Mouse (Mus musculus): ENCODE results near the gene Wdr73. TPM values are rescaled to one million over a fixed set of nuclear protein-coding genes. Genes with fewer than 3 reads are reported as not detected.
A peak's percentile ranks its signal among the peaks of the same experiment; 100 is the strongest.

Gene Wdr73
- total and polyA plus RNA-seq, 3 experiments, result 57.8 to 67.0 TPM; not detected in 1

GRCm38 (mm10) chr7:80860227-80860626 is 40.8 kb downstream of the Wdr73 start (continued):
- TF ChIP-seq MAX (IDR thresholded peaks at IDR 0.05; ENCODE audit: low read length) (peak; percentile 86), CHD1 (IDR thresholded peaks at IDR 0.05; ENCODE audit: low read depth, low read length) (no peak), ELF1 (IDR thresholded peaks at IDR 0.05; ENCODE audit: low read depth, low read length) (no peak), MEF2A (IDR thresholded peaks at IDR 0.05; ENCODE audit: extremely low read depth, insufficient replicate concordance, low read depth, low read length, poor library complexity, severe bottlenecking) (no peak), ZC3H11A (IDR thresholded peaks at IDR 0.05; ENCODE audit: low read depth, low read length) (no peak), JUND (IDR thresholded peaks at IDR 0.05; ENCODE audit: low read depth, low read length) (no peak), MYC (IDR thresholded peaks at IDR 0.05; ENCODE audit: low read depth, low read length) (no peak)

- H3K9ac ChIP-seq (ENCODE audit: control insufficient read depth, low read depth, low read length, poor library complexity, severe bottlenecking), result peak overlapping the region; percentile 56; the same call in 1 of the 2 replicates
- no peak overlapping the region for H3K27ac ChIP-seq (ENCODE audit: control insufficient read depth, low read depth, low read length)
- H3K9me3 ChIP-seq (replicated peaks; ENCODE audit: insufficient read depth, low read length), result no peaks in the 10 kb centered on the region
- TF ChIP-seq RCOR1 (IDR thresholded peaks at IDR 0.05; ENCODE audit: low read depth, low read length) (no peak), NELFE (IDR thresholded peaks at IDR 0.05; ENCODE audit: low read depth, low read length) (no peak), SIN3A (IDR thresholded peaks at IDR 0.05; ENCODE audit: low read length) (peak; percentile 52; the same call in 1 of the 2 replicates), ZC3H11A (IDR thresholded peaks at IDR 0.05; ENCODE audit: low read depth, low read length) (peak; percentile 87), RAD21 (IDR thresholded peaks at IDR 0.05; ENCODE audit: low read depth, low read length) (peak; percentile 93), BHLHE40 (IDR thresholded peaks at IDR 0.05; ENCODE audit: borderline replicate concordance, low read depth, low read length) (no peak), CTCF (IDR thresholded peaks at IDR 0.05 in 2 of 3, conservative IDR thresholded peaks at IDR 0.05 in 1 of 3; ENCODE audit: control insufficient read depth in 1 of 3, insufficient read depth in 1 of 3, low read depth in 2 of 3, low read length in 3 of 3, poor library complexity in 1 of 3, severe bottlenecking in 1 of 3) (peak; percentile 86 to 96 (median 91)), MAX (IDR thresholded peaks at IDR 0.05; ENCODE audit: low read length) (no peak), MYB (IDR thresholded peaks at IDR 0.05; ENCODE audit: low read depth, low read length) (no peak), MEF2A (IDR thresholded peaks at IDR 0.05; ENCODE audit: extremely low read depth, insufficient replicate concordance, low read depth, low read length, poor library complexity, severe bottlenecking) (no peak), POLR2AphosphoS2 (IDR thresholded peaks at IDR 0.05; ENCODE audit: low read length) (no peak), GATA1 (IDR thresholded peaks at IDR 0.05; ENCODE audit: low read depth, low read length) (no peak), ZMIZ1 (IDR thresholded peaks at IDR 0.05; ENCODE audit: low read depth, low read length) (no peak), ELF1 (IDR thresholded peaks at IDR 0.05; ENCODE audit: low read depth, low read length) (no peak), MXI1 (IDR thresholded peaks at IDR 0.05; ENCODE audit: low read depth, low read length) (peak; percentile 34; the same call in 1 of the 2 replicates), USF1 (IDR thresholded peaks at IDR 0.05; ENCODE audit: low read depth, low read length) (no peak), SMC3 (IDR thresholded peaks at IDR 0.05; ENCODE audit: low read depth, low read length) (peak; percentile 92), TAL1 (IDR thresholded peaks at IDR 0.05; ENCODE audit: low read length) (no peak), MYC (IDR thresholded peaks at IDR 0.05; ENCODE audit: low read depth, low read length) (peak; percentile 75), HCFC1 (IDR thresholded peaks at IDR 0.05; ENCODE audit: low read depth, low read length) (no peak), KAT2A (conservative IDR thresholded peaks at IDR 0.05; ENCODE audit: low read depth, low read length) (no peak), NRF1 (IDR thresholded peaks at IDR 0.05; ENCODE audit: insufficient read depth, low read depth, low read length, poor library complexity, severe bottlenecking) (no peak), MAFK (IDR thresholded peaks at IDR 0.05; ENCODE audit: borderline replicate concordance, low read depth, low read length) (no peak), CHD1 (IDR thresholded peaks at IDR 0.05; ENCODE audit: low read depth, low read length) (no peak), POLR2AphosphoS5 (IDR thresholded peaks at IDR 0.05; ENCODE audit: borderline replicate concordance, low read depth, low read length) (no peak)
- H3K36me3 ChIP-seq (ENCODE audit: control insufficient read depth in 1 of 2, insufficient read depth in 2 of 2, low read length in 2 of 2), result peaks cover 0 to 8% of the 10 kb centered on the region in 2 experiments; a peak in 2 of 4 replicates
- no peaks in the 10 kb centered on the region for H3K27me3 ChIP-seq (ENCODE audit: control insufficient read depth in 1 of 2, insufficient read depth in 2 of 2, low read length in 2 of 2)
- peaks cover 5 to 12% of the 10 kb centered on the region in 2 experiments; a peak in 3 of 4 replicates for H3K4me1 ChIP-seq (ENCODE audit: control insufficient read depth in 1 of 2, insufficient read depth in 2 of 2, low read length in 2 of 2)
- H3K4me3 ChIP-seq (ENCODE audit: control insufficient read depth in 1 of 2, insufficient read depth in 1 of 2, low read depth in 2 of 2, low read length in 2 of 2), result peak overlapping the region in 1 of 2 experiments; percentile 38; a peak in 1 of 4 replicates
- no peaks in the 10 kb centered on the region for H3K79me2 ChIP-seq (ENCODE audit: control insufficient read depth, insufficient read depth, low read length, poor library complexity)
- DNase-seq (ENCODE audit: low read depth, low spot score), result peak; percentile 86
Measured at GRCm38 (mm10) chr7:80857181-80857580, 43.9 kb downstream of the Wdr73 start.
